Mouse (Mus musculus): ENCODE measurements around the gene Cacna1d. TPM values are rescaled to one million over a fixed set of nuclear protein-coding genes. Genes with fewer than 3 reads are reported as not detected.

Gene Cacna1d
- polyA plus RNA-seq, 1 experiment from 2014 or later, result 9.5 TPM

- WGBS, result 68% methylated on average over 5 of the region's 5 CpGs
- no peak for ATAC-seq
- Histone ChIP-seq H3K9ac (ENCODE audit: low read depth, low read length) (no peak overlapping the region), H3K27ac (ENCODE audit: low read depth, low read length) (no peak overlapping the region), H3K4me1 (ENCODE audit: control insufficient read depth, insufficient read depth, low read depth, low read length) (no peaks in the 10 kb centered on the region), H3K27me3 (replicated peaks; ENCODE audit: control insufficient read depth, insufficient read depth, low read length) (no peaks in the 10 kb centered on the region), H3K36me3 (ENCODE audit: control insufficient read depth, insufficient read depth, low read length) (peaks cover 24% of the 10 kb centered on the region), H3K4me3 (ENCODE audit: low read length) (no peak overlapping the region), H3K4me2 (ENCODE audit: low read length) (no peak overlapping the region), H3K9me3 (ENCODE audit: control insufficient read depth, low read length) (no peaks in the 10 kb centered on the region)
These were observed 28.1 kb upstream of the Cacna1d start for GRCm38 (mm10) chr14:30519323-30519722.

GRCm38 (mm10) chr14:30515931-30516723 lies 24.9 kb upstream of the Cacna1d start:
- H3K4me3 ChIP-seq (ENCODE audit: low read length), result no peak overlapping the region
- peaks cover 13% of the 10 kb centered on the region for H3K36me3 ChIP-seq (ENCODE audit: control insufficient read depth, insufficient read depth, low read length)
- no peaks in the 10 kb centered on the region for H3K4me1 ChIP-seq (ENCODE audit: control insufficient read depth, insufficient read depth, low read depth, low read length)
- no peak overlapping the region for H3K27ac ChIP-seq (ENCODE audit: low read depth, low read length)
- ATAC-seq, result peak; percentile 48; the same call in 1 of the 2 replicates
- 86% methylated on average over 13 of the region's 13 CpGs for WGBS
- H3K9me3 ChIP-seq (ENCODE audit: control insufficient read depth, low read length), result no peaks in the 10 kb centered on the region
- H3K9ac ChIP-seq (ENCODE audit: low read depth, low read length), result no peak overlapping the region
- no peak overlapping the region for H3K4me2 ChIP-seq (ENCODE audit: low read length)
- no peaks in the 10 kb centered on the region for H3K27me3 ChIP-seq (replicated peaks; ENCODE audit: control insufficient read depth, insufficient read depth, low read length)

DNA sequence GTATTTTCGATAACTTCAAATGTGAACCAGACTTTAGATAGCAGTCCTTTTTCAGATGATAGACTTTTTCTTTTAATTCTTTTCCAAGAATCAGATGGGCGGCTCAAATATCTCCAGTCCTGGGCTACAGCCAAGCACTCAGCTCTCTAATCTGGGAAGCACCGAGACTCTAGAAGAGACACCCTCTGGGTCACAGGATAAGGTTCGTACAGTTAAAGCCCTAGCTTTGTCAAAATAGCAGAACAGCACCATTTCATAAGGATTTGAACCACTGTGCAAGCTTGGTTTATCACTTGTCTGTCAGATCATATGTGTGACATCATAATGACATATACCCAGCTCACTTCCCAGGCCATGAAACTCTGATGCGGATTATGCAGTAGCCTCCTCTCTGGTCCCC lies 21.6 kb upstream of the Cacna1d start:
- Histone ChIP-seq H3K4me1 (ENCODE audit: control insufficient read depth, insufficient read depth, low read depth, low read length) (no peaks in the 10 kb centered on the region), H3K27me3 (replicated peaks; ENCODE audit: control insufficient read depth, insufficient read depth, low read length) (no peaks in the 10 kb centered on the region), H3K36me3 (ENCODE audit: control insufficient read depth, insufficient read depth, low read length) (peaks cover 8% of the 10 kb centered on the region), H3K9ac (ENCODE audit: low read depth, low read length) (no peak overlapping the region), H3K4me2 (ENCODE audit: low read length) (no peak overlapping the region), H3K9me3 (ENCODE audit: control insufficient read depth, low read length) (no peaks in the 10 kb centered on the region), H3K4me3 (ENCODE audit: low read length) (no peak overlapping the region), H3K27ac (ENCODE audit: low read depth, low read length) (no peak overlapping the region)
- ATAC-seq, result no peak
- 90% methylated on average over 5 of the region's 5 CpGs for WGBS

- Histone ChIP-seq H3K36me3 (ENCODE audit: control insufficient read depth, insufficient read depth, low read length) (peaks cover 16% of the 10 kb centered on the region), H3K4me2 (ENCODE audit: low read length) (no peak overlapping the region), H3K4me1 (ENCODE audit: control insufficient read depth, insufficient read depth, low read depth, low read length) (no peaks in the 10 kb centered on the region), H3K4me3 (ENCODE audit: low read length) (no peak overlapping the region), H3K9me3 (ENCODE audit: control insufficient read depth, low read length) (no peaks in the 10 kb centered on the region), H3K9ac (ENCODE audit: low read depth, low read length) (no peak overlapping the region), H3K27ac (ENCODE audit: low read depth, low read length) (no peak overlapping the region), H3K27me3 (replicated peaks; ENCODE audit: control insufficient read depth, insufficient read depth, low read length) (no peaks in the 10 kb centered on the region)
- WGBS, result 95% methylated on average over 6 of the region's 6 CpGs
- ATAC-seq, result no peak
These were observed 19.0 kb upstream of the Cacna1d start for GRCm38 (mm10) chr14:30510214-30510763.

DNA sequence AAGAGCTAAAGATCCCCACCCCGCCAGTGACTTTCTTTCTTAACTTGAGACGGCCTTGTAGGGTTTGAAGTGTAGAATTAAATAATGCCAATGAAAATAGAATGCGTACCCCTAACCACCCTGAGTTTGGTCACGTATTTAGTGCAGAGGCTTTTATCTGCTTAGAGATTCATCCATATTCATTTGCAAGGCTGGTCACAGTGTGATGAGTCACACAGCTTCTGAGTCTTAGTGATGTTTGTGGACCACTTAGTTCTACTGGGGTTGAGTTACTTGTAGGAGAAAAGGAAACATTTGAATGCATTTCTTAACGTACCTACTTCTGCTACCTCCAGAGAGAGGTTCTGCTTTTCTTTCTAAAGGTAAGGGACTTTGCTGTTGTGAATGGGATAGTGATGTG lies 13.7 kb upstream of the Cacna1d start:
- no peak overlapping the region for H3K27ac ChIP-seq (ENCODE audit: low read depth, low read length)
- no peak overlapping the region for H3K9ac ChIP-seq (ENCODE audit: low read depth, low read length)
- H3K4me3 ChIP-seq (ENCODE audit: low read length), result no peak overlapping the region
- ATAC-seq, result no peak
- H3K4me1 ChIP-seq (ENCODE audit: control insufficient read depth, insufficient read depth, low read depth, low read length), result no peaks in the 10 kb centered on the region
- no peaks in the 10 kb centered on the region for H3K9me3 ChIP-seq (ENCODE audit: control insufficient read depth, low read length)
- H3K36me3 ChIP-seq (ENCODE audit: control insufficient read depth, insufficient read depth, low read length), result peaks cover 9% of the 10 kb centered on the region
- no peaks in the 10 kb centered on the region for H3K27me3 ChIP-seq (replicated peaks; ENCODE audit: control insufficient read depth, insufficient read depth, low read length)
- no peak overlapping the region for H3K4me2 ChIP-seq (ENCODE audit: low read length)
- 89% methylated on average over 5 of the region's 5 CpGs for WGBS

DNA sequence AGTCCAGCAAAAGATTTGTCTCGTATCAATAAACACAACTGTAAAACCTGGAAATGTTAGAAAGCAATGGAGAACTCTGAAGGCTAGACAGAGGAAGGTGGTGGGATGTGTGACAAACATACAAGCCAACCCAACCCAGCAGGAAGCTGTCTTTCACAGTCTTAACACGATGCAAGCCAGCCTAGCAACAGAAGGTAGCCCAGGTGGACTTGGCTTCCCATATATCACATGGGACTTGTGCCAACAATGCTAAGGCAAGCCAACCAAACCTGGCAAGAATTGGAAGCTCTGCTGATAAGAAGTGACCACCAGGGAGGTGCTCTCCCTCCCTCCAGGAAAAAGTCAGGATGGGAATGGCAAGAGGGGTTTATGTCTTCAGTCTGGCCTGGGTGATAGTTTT lies 6.9 kb upstream of the Cacna1d start:
- no peaks in the 10 kb centered on the region; the same call in 1 of the 2 replicates for H3K36me3 ChIP-seq (ENCODE audit: control insufficient read depth, insufficient read depth, low read length)

GRCm38 (mm10) chr14:30494998-30495397 lies 3.7 kb upstream of the Cacna1d start:
- Histone ChIP-seq H3K4me2 (ENCODE audit: low read length) (no peak overlapping the region), H3K27ac (ENCODE audit: low read depth, low read length) (no peak overlapping the region), H3K4me1 (ENCODE audit: control insufficient read depth, insufficient read depth, low read depth, low read length) (no peaks in the 10 kb centered on the region), H3K9ac (ENCODE audit: low read depth, low read length) (no peak overlapping the region), H3K9me3 (ENCODE audit: control insufficient read depth, low read length) (no peaks in the 10 kb centered on the region), H3K27me3 (replicated peaks; ENCODE audit: control insufficient read depth, insufficient read depth, low read length) (no peaks in the 10 kb centered on the region), H3K36me3 (ENCODE audit: control insufficient read depth, insufficient read depth, low read length) (no peaks in the 10 kb centered on the region; the same call in 1 of the 2 replicates), H3K4me3 (ENCODE audit: low read length) (no peak overlapping the region)
- WGBS, result 77% methylated on average over 6 of the region's 6 CpGs
- ATAC-seq, result no peak

More for the DNA sequence above, 6.9 kb upstream of the Cacna1d start:
- Histone ChIP-seq H3K27me3 (replicated peaks; ENCODE audit: control insufficient read depth, insufficient read depth, low read length) (no peaks in the 10 kb centered on the region), H3K27ac (ENCODE audit: low read depth, low read length) (no peak overlapping the region), H3K4me3 (ENCODE audit: low read length) (no peak overlapping the region), H3K9me3 (ENCODE audit: control insufficient read depth, low read length) (no peaks in the 10 kb centered on the region), H3K4me1 (ENCODE audit: control insufficient read depth, insufficient read depth, low read depth, low read length) (no peaks in the 10 kb centered on the region), H3K4me2 (ENCODE audit: low read length) (no peak overlapping the region), H3K9ac (ENCODE audit: low read depth, low read length) (no peak overlapping the region)
- no peak for ATAC-seq
- WGBS, result 79% methylated on average over 2 of the region's 2 CpGs

- no peaks in the 10 kb centered on the region for H3K27me3 ChIP-seq (replicated peaks; ENCODE audit: control insufficient read depth, insufficient read depth, low read length)
- H3K4me2 ChIP-seq (ENCODE audit: low read length), result no peak overlapping the region
- H3K36me3 ChIP-seq (ENCODE audit: control insufficient read depth, insufficient read depth, low read length), result peaks cover 3% of the 10 kb centered on the region
These were observed 2.0 kb upstream of the Cacna1d start for GRCm38 (mm10) chr14:30493276-30493675.

DNA sequence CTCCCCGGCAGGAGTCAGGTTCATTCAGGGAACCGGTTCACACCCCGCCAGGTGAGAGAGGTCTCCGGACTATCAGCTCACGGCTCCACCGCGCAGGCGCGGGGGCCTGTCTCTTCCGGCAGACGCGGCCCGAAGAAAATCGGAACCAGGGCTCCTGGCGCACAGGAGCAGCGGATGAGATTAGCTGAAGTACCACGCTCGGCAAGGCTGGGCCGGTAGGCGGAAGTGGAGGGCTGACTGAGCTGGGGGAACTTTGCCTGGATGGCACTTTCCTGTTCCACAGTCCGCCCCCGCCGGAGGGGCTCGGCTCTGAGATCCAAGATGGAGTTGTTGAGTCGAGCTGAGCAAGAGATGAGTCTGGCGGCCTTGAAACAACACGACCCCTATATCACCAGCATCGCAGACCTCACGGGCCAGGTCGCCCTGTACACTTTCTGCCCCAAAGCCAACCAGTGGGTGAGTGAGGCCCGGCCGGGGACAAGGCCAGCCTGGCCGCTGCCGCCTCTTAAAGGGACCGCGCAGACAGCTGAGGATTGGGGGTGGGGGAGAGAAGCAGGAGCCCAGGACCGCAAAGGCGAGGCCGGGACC lies 11.8 kb downstream of the Cacna1d start, which contains the start of gene Dcp1a:
Dcp1a (plus strand) TSS at position 175 of the 588 bp plus-strand sequence.
- WGBS, result under 1% methylated on average over 39 of the region's 39 CpGs
- Histone ChIP-seq H3K4me2 (ENCODE audit: low read length) (peak within 1 kb of the TSS; percentile 74), H3K27ac (ENCODE audit: low read depth, low read length) (peak within 1 kb of the TSS; percentile 88), H3K9me3 (ENCODE audit: control insufficient read depth, low read length) (no peaks in the 10 kb centered on the region), H3K36me3 (ENCODE audit: control insufficient read depth, insufficient read depth, low read length) (peaks cover under 1% of the 10 kb centered on the region; the same call in 1 of the 2 replicates), H3K9ac (ENCODE audit: low read depth, low read length) (peak within 1 kb of the TSS; percentile 93), H3K4me1 (ENCODE audit: control insufficient read depth, insufficient read depth, low read depth, low read length) (peaks cover 11% of the 10 kb centered on the region), H3K27me3 (replicated peaks; ENCODE audit: control insufficient read depth, insufficient read depth, low read length) (no peaks in the 10 kb centered on the region), H3K4me3 (ENCODE audit: low read length) (peak within 1 kb of the TSS; percentile 80)
- peak; percentile 100 for ATAC-seq

More at GRCm38 (mm10) chr14:30493276-30493675, 2.0 kb upstream of the Cacna1d start:
- no peaks in the 10 kb centered on the region for H3K9me3 ChIP-seq (ENCODE audit: control insufficient read depth, low read length)
- no peak overlapping the region for H3K9ac ChIP-seq (ENCODE audit: low read depth, low read length)
- H3K27ac ChIP-seq (ENCODE audit: low read depth, low read length), result no peak overlapping the region
- no peak for ATAC-seq
- H3K4me3 ChIP-seq (ENCODE audit: low read length), result no peak overlapping the region
- whole genome bisulfite sequencing, result 50% methylated on average over 1 of the region's 1 CpGs
- no peaks in the 10 kb centered on the region for H3K4me1 ChIP-seq (ENCODE audit: control insufficient read depth, insufficient read depth, low read depth, low read length)
